Mouse (Mus musculus) MEL (cell line): ENCODE measurements around the gene Znhit6.

Source experiments
- BHLHE40 ChIP-seq: IDR thresholded peaks from 2 replicates; pipeline ENCODE4 v1.6.1; 2012; ENCODE audit warnings: low read depth, mild to moderate bottlenecking, inconsistent platforms, low read length, improper control_type of control experiment, borderline replicate concordance
- CTCF ChIP-seq, 3 experiments: IDR thresholded peaks in 2 of 3; conservative IDR thresholded peaks in 1 of 3; 2 replicates each; pipeline ENCODE4 v1.5.1; 2011 to 2012; ENCODE audit warnings: low read length in 3 of 3, low read depth in 2 of 3, mild to moderate bottlenecking in 2 of 3, improper control_type of control experiment in 1 of 3, inconsistent platforms in 1 of 3, mixed read lengths in 1 of 3, moderate library complexity in 1 of 3; ENCODE audit not compliant: control insufficient read depth in 1 of 3, insufficient read depth in 1 of 3, poor library complexity in 1 of 3, severe bottlenecking in 1 of 3
- GATA1 ChIP-seq: IDR thresholded peaks from 2 replicates; pipeline ENCODE4 v1.6.1; 2011; ENCODE audit warnings: low read depth, low read length, improper control_type of control experiment
- MYC ChIP-seq: IDR thresholded peaks from 2 replicates; pipeline ENCODE4 v1.6.1; 2011; ENCODE audit warnings: low read depth, mild to moderate bottlenecking, low read length, improper control_type of control experiment, moderate library complexity
- NRF1 ChIP-seq: IDR thresholded peaks from 2 replicates; pipeline ENCODE4 v1.6.1; 2014; ENCODE audit warnings: low read depth, mild to moderate bottlenecking, inconsistent platforms, low read length, improper control_type of control experiment, moderate library complexity; ENCODE audit not compliant: poor library complexity, insufficient read depth, severe bottlenecking
- POLR2A ChIP-seq, 2 experiments: IDR thresholded peaks; 2 replicates each; pipeline ENCODE4 v1.6.1; 2011 to 2012; ENCODE audit warnings: low read length in 2 of 2, mild to moderate bottlenecking in 2 of 2, control low read depth in 1 of 2, improper control_type of control experiment in 1 of 2, low read depth in 1 of 2, moderate library complexity in 1 of 2; ENCODE audit not compliant: control insufficient read depth in 1 of 2, insufficient read depth in 1 of 2, poor library complexity in 1 of 2
- POLR2AphosphoS2 ChIP-seq: IDR thresholded peaks from 2 replicates; pipeline ENCODE4 v1.6.1; 2011; ENCODE audit warnings: low read length, improper control_type of control experiment
- TCF12 ChIP-seq: IDR thresholded peaks from 2 replicates; pipeline ENCODE4 v1.6.1; 2014; ENCODE audit warnings: low read depth, mild to moderate bottlenecking, inconsistent platforms, low read length, improper control_type of control experiment, moderate library complexity
- ZNF384 ChIP-seq: IDR thresholded peaks from 2 replicates; pipeline ENCODE4 v1.6.1; 2012; ENCODE audit warnings: low read depth, mild to moderate bottlenecking, inconsistent platforms, low read length, improper control_type of control experiment

DNA sequence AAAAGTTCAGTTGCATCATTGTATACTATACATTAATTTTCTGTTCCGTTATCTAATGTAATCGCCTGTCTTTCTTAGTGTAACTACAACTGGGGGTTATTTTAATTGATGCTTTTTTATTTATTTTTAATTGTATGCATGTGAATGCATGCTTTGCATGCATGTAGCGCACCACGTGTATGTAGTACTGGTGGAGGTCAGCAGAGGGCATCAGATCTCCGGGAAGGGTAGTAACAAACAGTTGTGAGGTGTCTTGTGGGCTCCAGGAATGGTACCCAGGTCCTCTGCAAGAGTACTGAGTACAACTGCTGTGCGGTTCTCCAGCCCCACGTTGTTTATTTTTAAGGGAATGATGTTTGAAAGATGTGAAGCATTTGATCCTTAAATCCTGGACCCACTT lies 23.1 kb downstream of the Znhit6 start:
- no peak for TF ChIP-seq TCF12
- TF ChIP-seq MYC = no peak
- no peak for TF ChIP-seq POLR2A (IDR thresholded peaks at IDR 0.05; ENCODE audit: control insufficient read depth in 1 of 2, insufficient read depth in 1 of 2, low read depth in 1 of 2, low read length in 2 of 2, poor library complexity in 1 of 2)
- no peak for TF ChIP-seq POLR2AphosphoS2
- no peak for TF ChIP-seq ZNF384
- peak; percentile 26; a peak in 5 of 6 replicates for TF ChIP-seq CTCF (IDR thresholded peaks at IDR 0.05 in 2 of 3, conservative IDR thresholded peaks at IDR 0.05 in 1 of 3; ENCODE audit: control insufficient read depth in 1 of 3, insufficient read depth in 1 of 3, low read depth in 2 of 3, low read length in 3 of 3, poor library complexity in 1 of 3, severe bottlenecking in 1 of 3)
- no peak for TF ChIP-seq GATA1
- TF ChIP-seq BHLHE40 = no peak
- TF ChIP-seq NRF1 = no peak
